Mouse (Mus musculus) kidney, adult 11 months (tissue): ENCODE measurements around the gene Neurod2.

Experiments used
- DNase-seq: peaks from one replicate; pipeline ENCODE4 v3.0.0; 2022

The Neurod2 gene

DNA sequence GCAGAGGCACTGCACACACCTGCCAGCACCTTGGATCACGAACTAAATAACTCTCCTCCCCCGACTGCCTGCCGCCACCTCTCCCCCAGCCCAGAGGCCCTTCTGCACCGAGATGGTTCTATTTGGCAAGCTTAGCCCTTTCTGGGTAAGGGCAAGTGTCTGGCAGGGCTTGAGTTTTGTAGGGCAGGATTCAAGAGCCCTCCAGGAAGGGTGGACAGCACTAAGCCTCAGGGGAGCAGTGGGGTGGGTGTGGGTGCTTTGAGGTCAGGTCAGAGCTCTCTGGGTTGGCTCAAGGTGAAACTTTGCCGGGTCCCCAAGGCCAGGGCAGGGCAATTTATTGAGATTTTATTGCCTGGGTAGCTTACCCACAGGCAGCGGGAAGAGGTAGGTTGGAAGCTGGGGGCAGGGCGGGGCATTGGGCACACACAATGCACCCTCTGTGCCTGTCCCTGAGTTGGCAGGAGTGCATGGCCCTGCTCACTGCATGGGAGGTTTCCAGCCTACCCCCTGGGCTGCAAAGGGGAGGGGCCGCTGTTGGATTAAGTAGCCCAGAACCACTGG, 24.3 kb upstream of the Neurod2 start:
- peak; percentile 82 for DNase-seq

DNA sequence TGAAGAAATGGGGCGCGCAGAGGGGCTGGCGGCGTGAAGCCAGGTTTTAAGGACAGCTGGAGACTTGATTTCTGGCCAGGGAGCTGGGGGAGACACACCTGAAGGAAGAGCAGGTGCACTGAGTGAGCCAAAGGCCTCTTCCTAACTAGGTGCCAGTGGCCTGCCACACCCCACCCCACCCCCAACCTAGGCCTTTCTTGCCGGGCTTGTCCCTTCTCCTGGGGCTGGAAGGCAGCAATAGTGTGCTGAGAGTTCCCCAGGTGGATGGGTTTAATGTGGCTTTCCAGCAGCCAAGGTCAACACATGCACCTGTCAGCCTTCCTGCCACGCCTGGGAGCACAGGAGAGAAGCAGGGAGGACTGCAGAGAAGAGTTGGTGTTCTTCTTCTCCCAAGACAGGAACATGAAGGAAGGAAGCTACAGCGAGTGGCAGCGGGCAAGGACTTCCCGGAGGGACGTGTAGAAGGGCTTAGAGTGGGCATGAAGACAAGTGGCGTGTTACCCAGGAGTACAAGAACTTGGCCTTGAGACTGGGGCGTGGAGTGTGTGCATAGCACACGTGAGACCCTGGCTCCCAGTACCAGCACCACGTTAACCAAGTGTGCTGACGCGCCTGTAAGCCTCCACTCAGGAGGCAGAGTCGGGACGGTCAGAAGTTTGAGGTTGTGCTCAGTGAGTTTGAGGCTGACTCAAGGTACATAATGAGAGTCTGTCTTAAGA, 23.0 kb upstream of the Neurod2 start:
- no peak for DNase-seq

DNA sequence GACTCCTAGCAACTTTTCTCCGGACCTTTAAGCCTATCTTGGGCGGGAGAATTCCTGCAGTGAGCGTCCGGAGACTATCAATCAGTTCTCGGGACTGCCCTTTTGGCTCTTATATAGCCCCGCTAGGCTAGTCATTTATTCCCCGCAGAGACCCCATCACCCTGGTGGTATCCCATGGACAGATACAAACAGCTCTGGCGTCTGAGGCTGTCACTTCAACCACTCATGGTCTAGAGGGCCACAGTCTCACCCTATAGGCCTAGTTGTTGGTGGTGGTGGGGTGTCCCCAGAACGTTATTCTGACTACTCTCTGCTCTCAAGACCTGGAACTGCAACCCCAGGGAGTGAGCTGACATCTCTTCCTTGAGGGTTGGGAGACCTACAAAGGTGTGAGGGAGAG, 19.9 kb upstream of the Neurod2 start:
- DNase-seq = no peak

DNA sequence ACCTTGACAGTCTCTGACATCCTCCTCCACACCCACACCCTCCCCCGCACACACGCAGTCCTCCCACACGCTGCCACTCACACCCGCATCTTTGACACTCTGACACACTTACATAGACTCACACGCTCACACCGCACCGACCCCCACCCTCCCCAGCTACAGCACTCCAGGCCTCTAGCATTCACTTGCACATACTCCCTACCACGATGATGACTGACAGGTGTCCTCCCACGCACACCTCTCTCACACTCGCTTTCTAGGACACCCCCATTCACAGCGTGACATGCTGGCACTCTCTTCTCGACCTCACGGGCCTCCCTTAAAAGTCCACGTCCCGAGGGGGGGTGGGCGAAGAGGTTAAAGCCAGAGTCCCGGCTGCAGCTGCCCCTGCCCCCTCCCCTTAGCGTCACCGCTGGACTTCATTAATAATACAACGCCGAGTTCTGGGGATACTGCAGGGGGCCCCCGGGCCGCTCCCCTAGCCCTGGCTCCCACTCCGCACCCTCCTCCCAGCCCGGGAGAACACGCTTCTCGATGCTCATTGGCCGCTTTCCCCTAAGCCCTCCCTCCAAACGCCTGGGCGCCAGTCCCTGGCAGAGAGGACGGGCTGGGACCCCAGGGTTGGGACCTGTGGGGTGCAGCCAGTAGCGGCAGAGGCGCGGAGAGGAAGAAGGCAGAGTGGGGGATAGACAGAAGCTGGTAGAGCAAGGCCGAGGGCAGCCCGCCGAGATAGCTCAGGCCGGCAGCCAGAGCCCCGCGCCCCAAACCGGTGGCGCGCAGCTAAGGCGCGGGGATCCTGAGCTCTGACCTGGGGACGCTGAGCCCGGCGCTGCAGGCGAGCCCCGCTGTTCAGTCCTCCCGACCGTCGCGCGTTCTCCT, 18.9 kb upstream of the Neurod2 start, which contains the start of gene Ppp1r1b:
Gene Ppp1r1b (plus strand): TSS at position 322 of the 879 bp plus-strand sequence.
- peak; percentile 71 for DNase-seq

DNA sequence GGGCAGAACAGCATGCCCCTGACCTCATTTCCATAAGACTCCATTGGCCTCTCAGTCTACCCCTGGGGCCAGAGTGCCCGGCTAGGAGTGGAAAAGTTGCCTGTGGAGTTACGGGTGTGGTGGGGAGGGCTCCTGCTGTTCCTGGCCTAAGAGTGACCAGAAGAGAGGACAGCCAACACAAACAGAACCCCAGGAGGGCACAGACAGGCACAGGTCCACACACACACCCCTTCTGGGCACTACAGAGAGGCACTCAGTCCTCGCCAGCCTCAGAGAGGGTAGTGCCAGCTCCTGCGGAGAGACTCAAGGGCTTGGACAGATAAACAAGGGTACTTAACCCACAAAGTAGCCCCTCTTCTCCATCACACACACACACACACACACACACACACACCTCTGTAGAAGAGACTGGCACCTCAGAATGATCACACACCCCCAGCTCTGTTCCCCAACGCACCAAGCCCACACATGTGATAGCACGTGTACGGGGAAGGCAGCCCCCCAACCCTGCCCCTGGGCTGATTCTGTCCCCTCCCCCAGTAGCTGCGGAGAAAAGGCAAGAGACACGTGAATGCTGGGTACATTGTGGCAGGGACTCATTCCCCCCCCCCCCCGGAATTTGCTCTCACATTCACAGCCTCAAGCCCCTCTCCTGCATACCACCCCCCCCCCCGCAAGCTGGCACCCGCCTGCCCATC, 18.1 kb upstream of the Neurod2 start:
- peak; percentile 73 for DNase-seq

DNA sequence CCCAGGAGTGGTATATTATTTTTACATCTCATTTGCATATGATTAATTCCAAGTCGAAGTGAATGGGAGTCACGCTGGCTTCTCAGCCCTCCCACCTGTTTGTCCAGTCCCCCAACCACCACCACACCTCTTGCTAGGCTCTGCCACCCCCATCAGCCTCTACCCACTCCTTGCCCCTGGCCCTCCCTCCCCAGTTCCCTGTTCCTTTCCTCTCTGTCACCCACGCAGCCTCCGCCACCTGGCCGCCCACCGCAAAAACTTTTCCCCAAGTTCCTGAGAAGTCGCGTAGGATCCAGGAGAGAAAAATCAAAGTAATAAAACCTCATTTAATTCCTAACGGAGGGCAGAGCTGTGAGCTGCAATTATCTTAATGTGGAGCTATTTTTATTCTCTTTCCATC, 16.7 kb upstream of the Neurod2 start:
- DNase-seq = no peak

DNA sequence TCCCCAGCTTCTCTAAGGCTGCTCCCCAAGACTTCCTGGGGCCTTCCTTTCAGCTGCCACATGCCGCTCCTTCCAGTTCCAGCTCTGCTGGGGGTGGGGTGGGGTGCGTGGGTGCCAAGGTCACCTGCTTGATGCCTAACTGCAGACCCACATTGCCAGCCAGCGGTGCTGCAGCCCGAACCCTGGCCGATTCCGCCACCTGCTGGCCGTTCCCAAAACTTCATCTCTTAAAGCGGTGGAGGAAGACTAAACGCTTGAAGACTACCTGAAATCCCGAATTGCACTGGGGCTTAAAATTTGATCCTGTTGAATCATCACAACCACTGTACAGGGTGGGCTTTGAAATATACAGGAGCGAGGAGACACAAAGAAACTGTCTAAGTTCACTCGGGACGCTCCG, 15.8 kb upstream of the Neurod2 start:
- peak; percentile 79 for DNase-seq

DNA sequence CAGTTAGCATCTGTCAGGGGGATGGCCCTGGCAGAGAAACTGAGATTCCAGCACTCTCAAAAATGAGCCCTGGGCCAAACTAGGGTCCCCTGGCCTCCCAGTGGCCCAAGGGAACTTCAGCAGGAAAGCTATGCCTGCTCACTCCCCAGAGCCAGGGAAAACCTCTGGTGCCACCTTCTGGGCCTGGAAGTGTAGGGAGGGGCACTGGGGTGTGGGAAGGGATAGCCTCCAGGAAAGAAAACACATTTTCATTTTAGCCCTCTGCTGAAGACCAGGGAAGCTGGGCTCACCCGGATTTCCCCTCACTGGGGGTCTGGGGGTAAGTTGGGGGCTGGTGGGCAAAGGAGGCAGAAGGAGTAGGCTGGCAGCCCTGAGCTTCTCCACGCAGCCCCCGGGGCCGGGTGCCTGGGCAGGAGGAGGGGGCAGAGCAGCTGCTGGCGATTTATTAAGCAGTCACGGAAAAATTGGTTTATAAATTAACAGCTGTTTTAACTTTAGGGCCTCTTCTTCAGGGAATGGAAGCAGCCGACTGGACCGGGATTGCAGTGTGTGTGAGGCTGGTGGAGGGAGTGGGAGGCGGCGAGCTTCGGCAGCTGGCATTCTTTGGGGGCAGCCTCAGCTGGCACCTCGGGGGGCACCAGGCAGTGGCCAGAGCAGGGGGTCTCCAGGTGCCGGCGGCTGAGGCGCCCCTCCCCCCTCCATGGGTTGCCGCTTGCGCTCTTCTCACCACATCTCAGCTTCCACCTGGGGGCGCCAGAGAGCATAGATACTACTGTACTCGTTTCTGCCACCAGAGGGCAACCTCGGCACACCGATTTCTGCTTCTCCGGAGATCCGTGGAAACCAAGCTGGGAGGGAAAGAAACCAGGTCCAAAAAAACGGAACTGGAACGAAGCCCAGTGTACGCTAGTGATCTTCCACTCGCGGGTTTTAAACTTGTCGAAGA, 12.8 kb upstream of the Neurod2 start:
- peak; percentile 90 for DNase-seq

DNA sequence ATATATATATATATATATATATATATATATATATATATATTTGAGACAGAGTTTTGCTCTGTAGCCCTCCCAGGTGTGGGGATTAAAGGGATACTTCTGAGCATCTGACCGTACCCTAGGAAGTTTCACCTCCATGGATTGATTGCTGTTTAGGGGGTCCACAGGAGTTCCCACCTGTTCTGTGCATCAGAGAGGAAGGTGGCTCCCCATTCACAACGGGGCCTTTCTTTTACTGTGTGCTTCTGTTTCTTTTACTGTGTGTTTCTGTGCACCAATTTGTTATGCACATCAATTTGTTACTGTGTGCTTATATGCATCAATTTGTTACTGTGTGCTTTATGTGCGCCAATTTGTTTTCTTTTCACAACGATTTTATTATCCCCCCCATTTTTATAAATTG, 11.7 kb upstream of the Neurod2 start:
- DNase-seq = no peak

DNA sequence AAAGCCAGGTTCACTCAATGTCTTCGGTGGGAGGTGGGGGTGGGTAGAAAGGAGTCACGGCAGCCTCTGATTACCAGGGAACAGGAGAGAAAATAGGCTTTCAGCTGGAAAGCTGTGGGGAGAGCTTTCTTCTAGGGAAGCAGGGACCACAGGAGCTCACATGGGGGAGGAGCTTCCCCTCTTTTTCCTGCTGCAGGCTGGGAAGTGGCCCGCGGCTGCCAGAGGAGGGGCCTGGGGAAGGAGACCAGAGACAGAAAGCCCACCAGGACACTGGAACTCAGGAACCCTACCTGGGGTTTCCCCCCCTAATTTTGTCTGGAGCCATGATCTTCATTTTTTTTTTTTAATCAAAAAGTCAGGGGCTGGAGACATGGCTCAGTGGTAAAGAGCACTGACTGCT, 11.1 kb upstream of the Neurod2 start:
- no peak for DNase-seq

DNA sequence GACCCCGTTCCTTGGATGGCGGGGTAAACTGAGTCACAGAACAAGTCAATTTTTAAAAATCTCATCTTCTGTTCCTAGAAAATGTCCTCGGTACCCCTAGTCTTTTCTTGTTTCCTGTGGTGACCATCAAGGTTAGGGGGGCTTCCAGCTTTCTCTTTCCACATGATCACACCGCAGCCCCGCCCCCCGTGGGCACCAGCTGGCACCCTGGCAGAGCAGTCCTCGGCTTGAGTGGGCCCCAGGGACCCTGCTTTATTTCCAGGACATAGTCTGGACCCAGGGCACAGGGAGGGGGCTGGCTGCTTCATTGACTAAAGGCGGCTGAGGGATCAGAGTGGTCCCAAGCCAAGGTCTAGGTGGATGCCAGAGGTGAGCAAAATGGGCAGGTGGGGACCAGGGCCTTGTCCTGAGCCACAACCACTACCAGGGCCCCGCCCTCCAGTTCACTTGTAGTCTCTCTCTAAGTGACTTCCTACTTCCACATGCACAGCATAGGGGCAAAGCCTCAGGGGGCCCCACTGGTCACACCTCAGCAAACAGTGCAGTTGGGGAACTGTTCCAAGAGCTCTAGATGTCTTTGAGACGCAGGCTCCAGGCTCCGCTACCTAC, 10.3 kb upstream of the Neurod2 start:
- DNase-seq = no peak

DNA sequence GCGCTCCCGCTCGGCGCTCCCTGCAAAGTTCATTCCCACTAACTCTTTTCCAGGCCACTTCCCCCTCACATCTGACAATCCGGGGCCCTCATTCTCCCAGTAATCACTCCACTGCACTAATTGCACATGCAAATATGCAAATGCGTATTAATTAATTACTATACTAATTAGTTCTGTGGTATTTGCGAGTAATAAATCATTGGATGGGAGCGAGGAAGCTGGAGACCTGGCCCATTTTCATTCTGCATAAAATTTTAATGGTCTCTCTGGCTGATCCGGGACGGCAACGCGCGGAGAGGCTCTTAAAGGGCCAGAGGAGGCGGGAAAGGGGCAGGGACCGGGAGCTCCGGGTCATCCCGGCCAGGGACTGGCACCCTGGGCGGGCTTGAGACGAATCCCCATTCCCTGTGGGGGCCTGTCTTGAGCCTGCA, 9.6 kb upstream of the Neurod2 start:
- no peak for DNase-seq

DNA sequence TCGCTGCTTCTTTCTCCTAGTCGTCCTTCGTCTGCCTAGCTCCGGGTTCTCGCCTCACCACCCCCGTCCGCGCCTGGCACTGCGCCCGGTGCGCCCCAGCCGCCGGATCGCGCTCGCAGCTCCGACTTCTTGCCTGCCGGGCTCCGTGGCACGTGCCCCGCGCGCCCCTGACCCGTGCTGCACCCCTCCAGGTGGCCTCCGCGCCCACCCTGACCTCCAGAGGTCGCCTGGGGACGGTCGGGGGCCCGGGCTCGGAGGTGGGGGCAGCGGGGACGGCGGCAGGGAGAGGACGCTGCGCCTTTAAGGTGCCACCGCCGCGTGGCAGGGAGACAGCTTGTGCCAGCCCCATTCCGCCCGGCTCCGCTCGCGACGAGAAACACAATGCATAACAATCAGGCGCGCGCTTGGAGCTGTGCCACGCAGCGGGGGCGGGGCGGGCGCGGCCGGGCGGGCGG, 9.1 kb upstream of the Neurod2 start:
- DNase-seq = no peak

DNA sequence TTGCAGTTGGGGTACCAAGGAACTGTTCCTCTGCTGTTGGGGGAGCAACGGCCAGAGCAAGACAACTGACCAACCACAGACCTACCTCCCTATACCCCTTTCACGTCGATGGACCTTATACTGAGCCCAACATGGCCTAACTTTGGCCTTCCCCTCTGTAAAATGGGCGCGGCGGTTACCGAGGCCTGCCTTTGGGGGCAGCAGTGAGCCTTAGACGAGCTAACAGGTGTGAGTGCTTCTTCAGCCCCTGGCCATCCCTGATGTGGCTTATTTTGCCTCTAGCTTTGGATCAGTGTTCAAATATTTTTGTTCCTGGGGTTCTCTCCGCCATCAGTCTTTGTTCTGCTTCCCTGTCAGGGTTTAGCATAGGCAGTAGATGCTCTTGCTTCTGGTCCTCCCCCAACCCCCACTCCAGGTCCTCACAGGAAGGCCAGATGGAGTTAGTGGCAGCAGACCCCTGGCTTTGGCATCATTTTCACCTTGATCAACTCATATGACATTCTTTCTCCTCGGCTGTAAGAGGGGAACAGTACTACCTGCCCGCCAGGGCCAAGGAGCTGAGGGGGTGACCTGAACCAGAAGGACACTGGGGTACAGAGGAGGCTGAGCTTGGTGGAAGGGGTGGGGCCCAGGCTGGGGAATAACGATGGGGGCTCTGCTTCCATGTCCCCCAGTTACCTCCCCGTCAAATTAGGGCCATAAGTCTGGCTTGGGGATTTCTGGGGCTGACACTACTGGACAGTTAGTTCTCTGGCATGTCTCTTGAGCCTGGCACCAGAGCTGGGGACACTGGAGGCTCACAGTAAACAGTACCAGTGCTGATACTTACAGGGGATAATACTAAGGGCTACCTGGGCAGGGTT, 7.0 kb upstream of the Neurod2 start:
- DNase-seq = no peak

DNA sequence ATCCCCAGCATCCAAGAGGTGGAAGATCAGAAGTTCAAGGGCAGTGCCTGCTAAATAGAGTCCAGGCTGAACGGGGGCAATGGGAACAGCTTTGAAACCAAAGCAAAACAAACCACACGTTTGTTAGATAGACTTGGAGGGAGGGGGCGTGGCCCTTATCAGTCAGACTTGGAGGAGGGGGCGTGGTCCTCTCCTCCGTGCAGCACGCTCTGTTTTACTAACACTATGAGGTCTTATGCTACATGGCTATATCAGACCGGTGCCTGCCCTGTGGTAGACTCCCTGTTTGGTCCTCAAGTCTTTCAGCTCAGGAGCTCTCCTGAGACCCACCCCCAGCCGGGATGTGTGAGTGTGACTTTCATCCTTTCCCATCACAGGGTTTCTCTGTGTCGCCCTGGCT, 5.8 kb upstream of the Neurod2 start:
- DNase-seq = no peak

DNA sequence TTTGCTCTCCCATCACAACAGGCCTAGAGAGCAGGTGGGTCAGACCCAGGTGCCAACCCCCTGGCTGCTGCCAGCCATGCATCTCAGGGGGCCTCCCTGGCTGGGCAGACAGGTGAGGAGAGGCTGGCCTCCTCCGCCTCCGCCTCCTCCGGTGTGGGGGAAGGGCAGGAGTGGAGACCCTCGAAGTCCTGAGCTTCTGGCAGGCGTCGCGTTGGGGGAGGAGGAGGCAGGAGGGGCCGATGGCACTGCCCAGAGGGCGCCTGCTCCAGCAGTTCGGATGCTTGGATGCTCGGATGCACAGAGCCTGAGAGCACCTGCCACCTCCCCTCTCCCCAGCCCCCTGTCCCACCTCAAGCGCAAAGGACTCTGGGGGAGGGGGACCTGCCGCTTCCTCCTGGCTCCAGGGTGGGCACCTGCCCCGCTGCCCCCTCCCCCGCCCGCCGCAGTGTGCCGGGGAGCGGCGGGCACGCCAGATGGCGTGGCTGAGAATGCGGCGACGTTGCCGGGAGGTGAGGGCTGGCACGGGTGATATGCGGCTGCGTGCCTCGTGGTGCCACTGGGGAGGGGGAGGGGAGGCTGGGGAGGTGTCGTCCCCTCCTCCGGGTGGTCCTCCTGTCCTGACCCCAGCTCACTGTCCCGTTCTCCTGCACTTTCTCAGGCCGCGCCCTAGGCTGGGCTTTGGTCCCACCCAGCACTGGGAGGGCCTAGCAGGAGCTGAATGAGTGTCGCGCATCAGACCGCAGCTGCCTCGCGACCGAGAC, 4.7 kb upstream of the Neurod2 start:
- no peak for DNase-seq

DNA sequence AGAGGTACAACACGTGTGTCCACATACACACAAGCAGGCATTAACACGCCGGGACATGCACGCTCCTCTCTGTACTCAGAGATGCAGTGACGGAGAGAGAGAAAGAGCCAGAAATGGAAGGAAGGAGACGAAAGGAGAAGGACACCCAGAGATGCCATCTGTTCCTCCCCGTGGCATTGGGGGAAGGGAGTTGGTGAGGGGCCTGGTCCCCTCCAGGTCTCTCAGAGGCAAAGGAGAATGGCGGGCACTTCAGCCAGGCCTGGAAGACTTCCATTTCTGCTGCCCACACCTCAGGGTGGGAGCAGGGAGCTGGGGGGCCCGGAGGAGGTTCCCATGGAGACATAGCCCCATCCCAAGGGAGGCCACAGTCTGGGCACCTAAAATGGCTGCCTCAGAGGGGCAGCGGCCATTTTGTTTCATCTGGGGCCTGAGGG, 3.8 kb upstream of the Neurod2 start:
- DNase-seq = no peak

DNA sequence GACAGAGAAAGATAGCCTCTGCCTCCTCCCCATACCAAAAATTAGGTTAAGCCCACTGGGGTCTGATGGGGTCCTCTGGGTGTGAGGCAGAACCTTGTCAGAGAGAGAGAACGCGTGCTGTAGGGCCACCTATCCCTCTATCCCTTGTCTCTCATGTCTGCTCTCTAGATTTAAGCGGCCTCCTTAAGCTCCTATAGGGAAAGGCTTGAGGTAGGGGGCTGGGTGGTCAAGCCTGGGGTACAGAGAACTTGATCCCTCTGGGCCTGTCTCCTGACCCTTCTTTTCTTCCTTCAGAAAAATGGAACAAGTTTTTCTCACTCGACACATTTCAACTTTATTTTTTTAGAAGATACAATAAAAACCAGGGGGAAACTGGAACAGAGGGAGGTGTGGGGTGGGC, 3.4 kb upstream of the Neurod2 start:
- no peak for DNase-seq

DNA sequence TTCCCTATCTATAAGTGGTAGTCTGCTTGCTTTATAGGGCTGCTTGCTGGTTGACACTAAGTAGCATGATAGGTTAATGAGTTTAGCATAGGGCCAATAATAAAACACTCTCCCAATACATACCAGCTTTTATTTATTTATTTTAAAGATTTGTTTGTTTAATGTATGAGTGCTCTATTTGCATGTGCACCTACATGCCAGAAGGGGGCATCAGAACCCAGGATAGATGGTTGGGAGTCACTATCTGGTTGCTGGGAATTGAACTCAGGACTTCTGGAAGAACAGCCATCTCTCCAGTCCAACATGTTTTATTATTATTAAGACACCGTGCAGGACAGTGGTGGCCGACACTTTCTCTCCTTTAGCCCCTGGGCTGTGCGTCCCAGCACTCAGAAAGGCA, 2.7 kb upstream of the Neurod2 start:
- DNase-seq = no peak

DNA sequence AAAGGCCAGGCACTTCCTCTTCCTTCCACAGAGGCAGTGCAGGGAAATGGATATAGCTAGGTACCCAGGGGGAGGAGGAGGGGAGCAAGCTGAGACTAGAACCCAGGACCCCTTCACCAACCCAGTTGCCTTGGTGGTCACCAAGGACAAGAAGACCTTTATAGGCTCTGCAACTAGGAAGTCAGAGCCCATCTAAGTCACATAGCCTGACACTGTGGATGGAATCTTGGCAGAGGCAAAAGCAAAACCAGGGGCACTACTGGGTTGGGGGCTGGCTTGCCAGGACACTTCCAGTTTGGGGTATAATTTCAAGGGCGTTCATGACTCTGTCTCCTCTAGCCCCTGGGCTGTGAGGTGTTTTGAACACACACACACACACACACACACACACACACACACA, 2.0 kb upstream of the Neurod2 start:
- no peak for DNase-seq
